Mouse (Mus musculus) testis, adult 2 months (tissue): ENCODE results near the gene Cdc42ep4.

Experiments used
- CTCF ChIP-seq: fragments of 200-500 bp; IDR thresholded peaks from 2 replicates; pipeline ENCODE4 v1.5.1; 2012; ENCODE audit warnings: low read depth, mild to moderate bottlenecking, inconsistent platforms, low read length, moderate library complexity; ENCODE audit not compliant: control insufficient read depth, insufficient read depth, insufficient replicate concordance
- POLR2A ChIP-seq: fragments of 200-500 bp; IDR thresholded peaks from 2 replicates; pipeline ENCODE4 v1.6.1; 2012; ENCODE audit warnings: low read depth, mild to moderate bottlenecking, inconsistent platforms, low read length, moderate library complexity; ENCODE audit not compliant: control insufficient read depth

DNA sequence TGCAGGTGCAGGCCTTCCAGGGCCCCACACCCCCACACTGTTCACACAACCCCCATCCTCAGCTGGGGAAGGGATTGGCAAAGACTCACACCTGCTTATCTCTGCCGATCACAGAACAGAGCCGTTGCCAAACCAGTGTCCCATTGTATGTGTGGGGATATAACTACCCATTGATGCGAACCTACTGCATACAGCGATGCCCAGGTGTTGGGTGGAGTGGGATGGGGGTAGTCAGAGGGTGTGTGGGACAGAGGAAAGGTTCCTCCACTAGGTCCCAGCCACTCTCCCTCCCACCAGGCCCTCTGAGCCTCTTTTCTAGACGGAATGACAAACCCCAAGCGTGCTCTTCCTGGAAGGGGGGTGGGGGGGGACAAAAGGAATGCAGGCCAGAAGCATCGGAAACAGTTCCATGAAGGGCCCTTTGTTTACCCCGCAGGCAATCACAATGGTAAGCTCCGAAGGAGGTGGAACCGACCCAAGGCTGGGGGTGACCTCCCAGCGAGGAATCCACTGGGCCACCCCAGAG lies 41.9 kb downstream of the Cdc42ep4 start, which contains the start of gene Cpsf4l:
- TF ChIP-seq POLR2A (no peak), CTCF (no peak)
